Mouse (Mus musculus) bone marrow, adult 2 months (tissue): Measurements from ENCODE around the gene Rel.

ENCODE experiments used
- CTCF ChIP-seq: fragments of 200-500 bp; IDR thresholded peaks from 2 replicates; pipeline ENCODE4 v1.5.1; 2011; ENCODE audit warnings: low read length, control low read depth; ENCODE audit not compliant: control insufficient read depth, insufficient read depth
- POLR2A ChIP-seq: fragments of 200-500 bp; IDR thresholded peaks from 2 replicates; pipeline ENCODE4 v1.6.1; 2011; ENCODE audit warnings: low read depth, mild to moderate bottlenecking, control low read depth, low read length, borderline replicate concordance; ENCODE audit not compliant: control insufficient read depth

- TF ChIP-seq CTCF (no peak), POLR2A (no peak)
These were observed 2.8 kb downstream of the Rel start for GRCm38 (mm10) chr11:23767928-23768327.
